Mouse (Mus musculus): Measurements from ENCODE around the gene Agfg1.
"Not testable (repeated sequence)": the region's sequence is repeated elsewhere in the genome, so short reads cannot be mapped to it uniquely, and the experiment has no call there.

Agfg1 gene

GRCm38 (mm10) chr1:82913025-82913424 lies 73.7 kb downstream of the Agfg1 start, which contains the start of gene A030005L19Rik:
TSS of gene A030005L19Rik (plus strand) at chr1:82913325.
- no peak for DNase-seq (ENCODE audit: low spot score)

GRCm38 (mm10) chr1:82913434-82913833 lies 74.2 kb downstream of the Agfg1 start:
- not testable (repeated sequence) for DNase-seq (ENCODE audit: low spot score)

- DNase-seq (ENCODE audit: low spot score) = no peak
Measured at GRCm38 (mm10) chr1:82924650-82925049, 85.4 kb downstream of the Agfg1 start, which contains the start of gene A030014E15Rik. TSS of gene A030014E15Rik (plus strand) at chr1:82924917.

- DNase-seq (ENCODE audit: low spot score) = not testable (repeated sequence)
Measured at GRCm38 (mm10) chr1:82930558-82930957, 91.3 kb downstream of the Agfg1 start.

GRCm38 (mm10) chr1:82931326-82931725 lies 92.0 kb downstream of the Agfg1 start, which contains the start of gene Gm6217:
TSS of gene Gm6217 (minus strand) at chr1:82931399.
- not testable (repeated sequence) for DNase-seq (ENCODE audit: low spot score)

GRCm38 (mm10) chr1:82938666-82939065 lies 99.4 kb downstream of the Agfg1 start:
- no peak for DNase-seq (ENCODE audit: low spot score)

- not testable (repeated sequence) for DNase-seq (ENCODE audit: low spot score)
Measured at GRCm38 (mm10) chr1:82942505-82942904, 103.2 kb downstream of the Agfg1 start.

GRCm38 (mm10) chr1:82943295-82943694 lies 104.0 kb downstream of the Agfg1 start, which contains the start of gene A030003K21Rik:
TSS of gene A030003K21Rik (minus strand) at chr1:82943388.
- DNase-seq (ENCODE audit: low spot score) = not testable (repeated sequence)

GRCm38 (mm10) chr1:82946029-82946428 lies 106.7 kb downstream of the Agfg1 start:
- DNase-seq (ENCODE audit: low spot score) = not testable (repeated sequence)

- no peak for DNase-seq (ENCODE audit: low spot score)
Measured at GRCm38 (mm10) chr1:82948601-82949000, 109.3 kb downstream of the Agfg1 start.
